Mouse (Mus musculus) heart, adult 2 months (tissue): ENCODE results near the gene Hcrtr2. TPM values are rescaled to one million over a fixed set of nuclear protein-coding genes. Genes with fewer than 3 reads are reported as not detected.
A peak's percentile ranks its signal among the peaks of the same experiment; 100 is the strongest.

Experiments
- DNase-seq, 2 experiments: peaks; one replicate each; pipeline ENCODE4 v3.0.0; 2021
- H3K27ac ChIP-seq: fragments of 200-600 bp; 2 replicates; pipeline ENCODE4 v1.8.1; 2022
- H3K27me3 ChIP-seq: fragments of 200-500 bp; 2 replicates; pipeline ENCODE4 v1.6.1; 2012; ENCODE audit warnings: mild to moderate bottlenecking, low read length, inconsistent platforms, mixed read lengths; ENCODE audit not compliant: control insufficient read depth, insufficient read depth
- H3K36me3 ChIP-seq: fragments of 200-500 bp; 2 replicates; pipeline ENCODE4 v1.6.1; 2012; ENCODE audit warnings: low read length, inconsistent platforms; ENCODE audit not compliant: control insufficient read depth, insufficient read depth
- H3K4me1 ChIP-seq: fragments of 200-500 bp; 2 replicates; pipeline ENCODE4 v1.6.1; 2011; ENCODE audit warnings: low read length; ENCODE audit not compliant: control insufficient read depth, insufficient read depth
- H3K4me3 ChIP-seq: fragments of 200-600 bp; 2 replicates; pipeline ENCODE4 v1.8.1; 2022
- H3K79me2 ChIP-seq: fragments of 200-500 bp; replicated peaks from 2 replicates; pipeline ENCODE4 v1.6.1; 2012; ENCODE audit warnings: mild to moderate bottlenecking, inconsistent platforms, low read length, moderate library complexity, mixed read lengths; ENCODE audit not compliant: control insufficient read depth, insufficient read depth
- H3K9ac ChIP-seq: fragments of 200-500 bp; 2 replicates; pipeline ENCODE4 v1.6.1; 2012; ENCODE audit warnings: low read depth, mild to moderate bottlenecking, control low read depth, inconsistent platforms, low read length, mixed read lengths
- CTCF ChIP-seq: fragments of 200-600 bp; IDR thresholded peaks from 2 replicates; pipeline ENCODE4 v1.8.1; 2022; ENCODE audit warnings: antibody characterized with exemption, mild to moderate bottlenecking, moderate library complexity
- EP300 ChIP-seq: fragments of 200-500 bp; IDR thresholded peaks from 2 replicates; pipeline ENCODE4 v1.6.1; 2011; ENCODE audit warnings: low read depth, low read length, control low read depth; ENCODE audit not compliant: insufficient read depth
- POLR2A ChIP-seq: fragments of 200-500 bp; IDR thresholded peaks from 2 replicates; pipeline ENCODE4 v1.6.1; 2011; ENCODE audit warnings: mild to moderate bottlenecking, low read depth, low read length, control low read depth; ENCODE audit not compliant: insufficient read depth
- WGBS: fragments of 180-500 bp; shearing (Covaris S2); methylation state at CpG from one replicate; pipeline ENCODE4 v1.1.7; 2018; 5-methylcytosine and 5-hydroxymethylcytosine counted together
- intact Hi-C: fragments of 180-260 bp; cut with DNase I; formaldehyde crosslinking; loops from one replicate; pipeline ENCODE4 v1.15.1; 2025
- polyA plus RNA-seq: library from polyadenylated mRNA; depleted of rRNA; stranded (reverse); fragments of >200 nt; gene quantifications from 2 replicates; pipeline ENCODE4 v1.2.3, GENCODE M21; 2012
- total RNA-seq, 2 experiments: library from RNA; stranded (reverse); gene quantifications; 2 replicates each; pipeline ENCODE4 v1.2.3; 2021

The Hcrtr2 gene
- total and polyA plus RNA-seq, 3 experiments = not detected

DNA sequence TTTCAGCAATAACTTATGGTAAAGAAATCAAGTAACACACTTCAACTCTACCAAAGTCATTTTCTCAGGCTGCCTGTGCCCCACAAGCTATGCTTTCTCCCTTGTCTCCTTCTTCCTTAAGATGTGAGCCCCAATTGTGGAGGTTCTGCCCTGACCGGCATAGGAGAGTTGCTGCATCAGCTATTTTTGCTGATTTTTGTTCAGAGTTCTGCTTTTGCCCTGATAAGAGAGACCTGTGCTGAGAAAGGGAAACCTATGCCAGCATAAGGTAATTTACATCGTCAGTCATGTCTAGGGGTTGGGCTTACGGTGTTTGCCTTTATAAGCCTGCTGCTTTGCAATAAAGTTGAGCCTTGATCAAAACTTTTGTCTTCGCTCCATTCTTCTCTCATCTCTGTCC lies 71.5 kb downstream of the Hcrtr2 start:
- H3K79me2 ChIP-seq = no peaks in the 10 kb centered on the region
- no peaks in the 10 kb centered on the region for H3K4me1 ChIP-seq
- no peaks in the 10 kb centered on the region for H3K36me3 ChIP-seq
- no peaks in the 10 kb centered on the region for H3K27me3 ChIP-seq
- 91% methylated on average over 4 of the region's 4 CpGs for WGBS
- no peak for TF ChIP-seq POLR2A
- no peak for TF ChIP-seq EP300
- TF ChIP-seq CTCF = no peak
- no peak for DNase-seq
- intact Hi-C loops = no loop called here
- no peak overlapping the region for H3K4me3 ChIP-seq
- H3K27ac ChIP-seq = no peak overlapping the region
- H3K9ac ChIP-seq = no peak overlapping the region

- H3K27me3 ChIP-seq = no peaks in the 10 kb centered on the region
- no peaks in the 10 kb centered on the region for H3K79me2 ChIP-seq
- no peak overlapping the region for H3K4me3 ChIP-seq
- no peaks in the 10 kb centered on the region for H3K36me3 ChIP-seq
- intact Hi-C loops = no loop called here
- no peak overlapping the region for H3K27ac ChIP-seq
- TF ChIP-seq POLR2A = no peak
- no peak for TF ChIP-seq EP300
- TF ChIP-seq CTCF = no peak
- WGBS = 73% methylated on average over 1 of the region's 1 CpGs
- H3K9ac ChIP-seq = no peak overlapping the region
- no peaks in the 10 kb centered on the region for H3K4me1 ChIP-seq
- DNase-seq = no peak
Measured at GRCm38 (mm10) chr9:76242322-76242721, 81.3 kb downstream of the Hcrtr2 start.

- Histone ChIP-seq H3K27me3 (peaks cover 1% of the 10 kb centered on the region; the same call in 1 of the 2 replicates), H3K27ac (no peak overlapping the region), H3K36me3 (no peaks in the 10 kb centered on the region), H3K4me3 (no peak overlapping the region), H3K9ac (no peak overlapping the region), H3K4me1 (no peaks in the 10 kb centered on the region; the same call in 1 of the 2 replicates), H3K79me2 (no peaks in the 10 kb centered on the region)
- WGBS = 57% methylated on average over 5 of the region's 5 CpGs
- no peak for DNase-seq
- intact Hi-C loops = no loop called here
- no peak for TF ChIP-seq CTCF
- no peak for TF ChIP-seq POLR2A
- TF ChIP-seq EP300 = no peak
Measured at GRCm38 (mm10) chr9:76237946-76238345, 85.7 kb downstream of the Hcrtr2 start.

GRCm38 (mm10) chr9:76237243-76237642 lies 86.4 kb downstream of the Hcrtr2 start:
- Histone ChIP-seq H3K27me3 (peaks cover 1% of the 10 kb centered on the region; the same call in 1 of the 2 replicates), H3K4me3 (no peak overlapping the region), H3K4me1 (no peaks in the 10 kb centered on the region; the same call in 1 of the 2 replicates), H3K79me2 (no peaks in the 10 kb centered on the region), H3K27ac (no peak overlapping the region), H3K9ac (no peak overlapping the region), H3K36me3 (no peaks in the 10 kb centered on the region)
- TF ChIP-seq CTCF = no peak
- TF ChIP-seq POLR2A = no peak
- TF ChIP-seq EP300 = no peak
- WGBS = 30% methylated on average over 12 of the region's 12 CpGs
- intact Hi-C loops = no loop called here
- no peak for DNase-seq

- Histone ChIP-seq H3K79me2 (no peaks in the 10 kb centered on the region), H3K36me3 (no peaks in the 10 kb centered on the region), H3K9ac (no peak overlapping the region), H3K27me3 (peaks cover 1% of the 10 kb centered on the region; the same call in 1 of the 2 replicates), H3K27ac (no peak overlapping the region), H3K4me1 (no peaks in the 10 kb centered on the region; the same call in 1 of the 2 replicates), H3K4me3 (peak overlapping the region; percentile 37)
- intact Hi-C loops = loop anchor here (1.0 kb wide), 1 partner anchor 473 kb away; no protein-coding TSS in a partner anchor
- peak; percentile 28 to 40 for DNase-seq
- under 1% methylated on average over 7 of the region's 7 CpGs for WGBS
- TF ChIP-seq EP300 = no peak
- TF ChIP-seq CTCF = peak; percentile 88
Measured at GRCm38 (mm10) chr9:76236626-76237025, 87.0 kb downstream of the Hcrtr2 start.

DNA sequence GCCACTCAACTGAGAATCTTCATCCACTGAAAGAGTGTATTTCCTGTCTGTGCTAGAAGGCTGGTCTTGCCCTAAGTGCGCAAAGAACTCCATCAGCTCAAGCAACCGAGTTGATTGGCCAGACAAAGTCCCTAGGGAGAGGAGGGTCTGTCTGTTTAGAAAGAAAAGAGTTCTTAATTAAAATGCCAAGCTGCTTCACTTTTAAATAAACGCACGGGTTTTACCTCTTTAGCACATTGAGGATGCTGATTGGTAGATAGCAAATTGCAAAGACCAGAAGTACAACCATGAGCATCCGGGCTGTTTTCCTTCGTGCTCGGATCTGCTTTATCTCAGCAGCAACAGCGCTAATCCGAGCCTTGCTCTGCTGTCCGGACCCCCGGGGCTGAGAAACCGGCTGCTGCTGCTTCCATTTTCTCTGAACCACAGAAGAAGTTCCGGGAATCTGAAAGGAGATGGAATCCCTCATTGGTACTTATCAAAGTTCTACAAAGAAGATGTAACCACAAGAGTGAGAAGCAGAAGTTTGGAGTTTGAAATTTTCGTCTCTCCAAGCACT lies 87.6 kb downstream of the Hcrtr2 start:
- Histone ChIP-seq H3K4me3 (peak overlapping the region; percentile 37), H3K4me1 (no peaks in the 10 kb centered on the region; the same call in 1 of the 2 replicates), H3K79me2 (no peaks in the 10 kb centered on the region), H3K9ac (peak overlapping the region; percentile 55; the same call in 1 of the 2 replicates), H3K27ac (no peak overlapping the region; the same call in 1 of the 2 replicates), H3K36me3 (no peaks in the 10 kb centered on the region), H3K27me3 (peaks cover 1% of the 10 kb centered on the region; the same call in 1 of the 2 replicates)
- peak; percentile 5 to 25 for DNase-seq
- 3% methylated on average over 14 of the region's 14 CpGs for WGBS
- intact Hi-C loops = loop anchor here (1.0 kb wide), 1 partner anchor 473 kb away; no protein-coding TSS in a partner anchor
- TF ChIP-seq EP300 (no peak), CTCF (no peak), POLR2A (no peak)
